Mouse (Mus musculus): ENCODE measurements around the gene Phf11d. TPM values are rescaled to one million over a fixed set of nuclear protein-coding genes. Genes with fewer than 3 reads are reported as not detected.
"Not testable (repeated sequence)": the region's sequence is repeated elsewhere in the genome, so short reads cannot be mapped to it uniquely, and the experiment has no call there.

Gene Phf11d
- total RNA-seq (2017), result 22.6 to 35.8 TPM (median 26.2 TPM) in 3 replicates

DNA sequence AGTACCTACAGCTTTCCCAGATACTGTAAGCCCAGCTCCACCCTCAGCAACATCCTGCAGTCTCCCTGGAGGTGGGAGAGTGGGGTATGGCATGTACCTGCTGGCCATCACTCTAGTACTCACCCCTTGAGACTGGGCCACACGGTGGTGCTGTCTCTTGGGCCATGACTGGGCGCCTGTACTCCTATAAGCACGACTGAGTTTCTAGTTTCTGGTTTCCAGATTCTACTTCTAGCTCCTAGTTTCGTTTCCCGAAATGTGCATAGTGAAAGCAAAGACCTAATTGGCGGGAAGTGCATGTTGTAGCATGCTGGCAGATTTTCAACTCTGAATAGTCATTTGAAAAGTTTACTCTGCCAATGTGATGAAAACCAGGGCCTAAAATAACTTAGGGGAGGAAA, at the start of gene Phf11d:
Gene Phf11d, minus strand, starts transcription at position 227 of the 401 bp plus-strand sequence.
- peak; percentile 85 for ATAC-seq (replicated peaks; ENCODE audit: insufficient number of reproducible peaks, low FRiP score, low TSS enrichment, poor library complexity, severe bottlenecking)

DNA sequence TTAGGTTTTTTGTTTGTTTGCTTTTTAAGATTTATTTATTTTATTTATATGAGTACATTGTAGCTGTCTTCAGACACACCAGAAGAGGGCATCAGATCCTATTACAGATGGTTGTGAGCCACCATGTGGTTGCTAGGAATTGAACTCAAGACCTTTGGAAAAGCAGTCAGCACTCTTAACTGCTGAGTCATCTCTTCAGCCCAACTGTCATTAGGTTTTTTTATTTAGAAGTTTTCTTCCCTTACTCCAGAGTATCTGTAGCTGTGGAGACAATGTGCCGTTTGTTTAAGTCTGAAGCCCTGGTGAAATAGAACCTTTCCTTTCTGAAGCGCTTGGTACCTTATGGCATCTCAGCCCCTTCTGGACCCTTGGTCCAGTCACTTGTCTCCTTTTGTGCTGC, 49.7 kb upstream of the Phf11d start:
- not testable (repeated sequence) for ATAC-seq (replicated peaks; ENCODE audit: insufficient number of reproducible peaks, low FRiP score, low TSS enrichment, poor library complexity, severe bottlenecking)

DNA sequence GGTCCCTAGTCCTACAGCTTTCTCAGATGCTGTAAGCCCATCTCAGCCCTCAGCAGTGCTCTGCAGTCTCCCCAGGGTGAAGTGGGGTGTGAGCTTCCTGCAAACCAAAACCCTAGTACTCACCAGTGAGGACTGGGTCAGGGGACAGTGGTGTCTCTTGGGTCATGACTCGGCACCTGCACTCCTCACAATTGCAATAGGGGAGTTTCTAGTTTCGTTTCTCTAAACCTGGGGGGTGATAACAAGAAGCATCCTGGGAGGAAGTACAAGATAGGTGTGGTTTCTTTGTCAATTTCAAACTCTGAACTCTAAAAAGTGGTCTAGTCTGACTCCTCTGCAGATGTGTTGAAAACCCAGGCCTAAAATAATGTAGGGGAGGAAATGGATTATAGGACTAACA, 31.7 kb upstream of the Phf11d start:
- peak; percentile 86 for ATAC-seq (replicated peaks; ENCODE audit: insufficient number of reproducible peaks, low FRiP score, low TSS enrichment, poor library complexity, severe bottlenecking)

DNA sequence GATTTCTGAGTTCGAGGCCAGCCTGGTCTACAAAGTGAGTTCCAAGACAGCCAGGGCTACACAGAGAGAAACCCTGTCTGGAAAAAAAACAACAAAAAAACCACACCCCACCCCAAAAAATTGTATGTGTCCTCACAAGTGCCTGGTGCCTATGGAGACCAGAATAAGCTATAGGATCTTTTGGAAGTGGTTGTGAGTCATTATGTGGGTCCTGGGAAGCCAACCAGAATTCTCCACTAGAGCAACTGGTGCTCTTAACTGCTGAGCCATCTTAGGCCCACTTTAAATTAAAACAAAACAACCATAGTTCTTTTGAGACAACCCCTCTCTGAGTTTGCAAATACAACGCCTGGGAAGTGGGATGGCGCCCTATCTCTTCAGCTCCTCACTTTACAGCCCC, 30.0 kb upstream of the Phf11d start, which contains the start of gene Phf11c:
Gene Phf11c, minus strand, starts transcription at position 101 of the 400 bp plus-strand sequence.
- ATAC-seq (replicated peaks; ENCODE audit: insufficient number of reproducible peaks, low FRiP score, low TSS enrichment, poor library complexity, severe bottlenecking), result no peak

DNA sequence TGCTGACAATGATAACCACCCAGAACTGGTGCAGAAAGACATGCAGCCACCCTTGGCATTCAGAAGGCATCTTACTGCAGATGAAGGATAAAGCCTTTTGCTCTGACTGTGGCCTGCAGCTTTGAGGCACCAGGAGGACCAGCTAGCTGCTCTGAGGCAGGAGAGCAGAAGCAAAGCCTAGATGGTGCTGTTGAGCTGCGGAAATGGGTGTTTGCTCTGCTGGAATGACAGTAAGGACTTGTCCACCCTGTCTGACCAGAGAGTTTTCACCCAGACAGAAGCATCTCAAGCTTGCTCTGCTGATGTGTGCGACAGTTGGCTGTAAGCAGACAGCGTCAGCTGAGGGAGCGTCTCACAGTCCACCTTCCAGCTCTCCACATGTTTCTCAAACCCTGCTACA, 24.9 kb upstream of the Phf11d start:
- peak; percentile 35; the same call in 1 of the 2 replicates for ATAC-seq (replicated peaks; ENCODE audit: insufficient number of reproducible peaks, low FRiP score, low TSS enrichment, poor library complexity, severe bottlenecking)

DNA sequence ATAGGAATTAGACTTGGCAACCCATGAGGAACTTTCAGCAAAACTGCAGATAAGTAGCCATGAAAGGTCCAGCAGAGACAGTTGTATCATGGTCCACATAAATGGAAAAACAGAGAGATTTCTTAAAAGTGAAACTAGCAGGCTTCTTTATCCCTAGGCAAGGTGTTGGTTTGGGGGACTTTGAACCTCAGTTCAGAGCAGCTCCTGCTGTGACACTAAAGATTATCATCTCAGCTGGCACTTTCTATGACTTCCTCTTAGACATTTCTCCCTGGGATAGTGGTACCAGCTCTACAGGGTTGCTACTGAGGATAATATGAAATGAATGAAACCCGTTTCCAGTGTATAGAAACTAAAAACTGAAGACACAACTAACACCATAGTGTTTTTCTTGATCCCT, 24.3 kb upstream of the Phf11d start:
- ATAC-seq (replicated peaks; ENCODE audit: insufficient number of reproducible peaks, low FRiP score, low TSS enrichment, poor library complexity, severe bottlenecking), result no peak

DNA sequence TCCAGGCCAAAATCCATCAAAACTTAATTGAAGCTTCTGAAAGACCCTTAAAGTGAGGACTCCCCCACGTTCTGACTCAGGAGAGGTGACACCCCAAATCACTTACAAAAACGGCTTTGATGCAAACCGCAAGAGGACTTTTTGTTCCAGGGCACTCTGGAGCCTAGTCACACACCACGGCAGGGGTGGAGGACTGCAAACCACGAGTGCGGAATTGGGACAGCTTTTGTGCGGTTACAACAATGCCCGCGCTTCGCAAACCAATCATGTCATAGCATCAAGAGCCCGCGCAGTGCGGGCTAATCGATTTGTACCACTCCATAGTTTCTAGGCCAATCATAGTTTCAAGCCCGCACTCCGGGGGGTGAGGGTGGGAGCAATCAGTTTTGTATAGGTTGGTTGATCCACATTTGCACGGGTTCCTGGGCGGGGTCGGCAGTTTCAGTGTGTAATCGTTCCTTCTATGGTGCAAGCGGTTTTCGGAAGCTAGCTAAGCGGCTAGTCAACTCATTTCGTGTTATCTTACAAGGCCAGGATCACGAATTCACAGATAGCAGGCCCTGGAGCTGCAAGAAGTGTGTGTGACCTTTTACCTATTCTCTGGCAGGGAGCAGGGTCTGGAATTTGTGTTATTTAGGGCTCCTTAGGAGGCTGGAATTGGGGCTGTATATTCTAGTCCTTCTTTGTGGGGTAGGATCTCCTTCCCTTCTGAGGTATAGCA, 5.2 kb upstream of the Phf11d start:
- no peak for ATAC-seq (replicated peaks; ENCODE audit: insufficient number of reproducible peaks, low FRiP score, low TSS enrichment, poor library complexity, severe bottlenecking)

DNA sequence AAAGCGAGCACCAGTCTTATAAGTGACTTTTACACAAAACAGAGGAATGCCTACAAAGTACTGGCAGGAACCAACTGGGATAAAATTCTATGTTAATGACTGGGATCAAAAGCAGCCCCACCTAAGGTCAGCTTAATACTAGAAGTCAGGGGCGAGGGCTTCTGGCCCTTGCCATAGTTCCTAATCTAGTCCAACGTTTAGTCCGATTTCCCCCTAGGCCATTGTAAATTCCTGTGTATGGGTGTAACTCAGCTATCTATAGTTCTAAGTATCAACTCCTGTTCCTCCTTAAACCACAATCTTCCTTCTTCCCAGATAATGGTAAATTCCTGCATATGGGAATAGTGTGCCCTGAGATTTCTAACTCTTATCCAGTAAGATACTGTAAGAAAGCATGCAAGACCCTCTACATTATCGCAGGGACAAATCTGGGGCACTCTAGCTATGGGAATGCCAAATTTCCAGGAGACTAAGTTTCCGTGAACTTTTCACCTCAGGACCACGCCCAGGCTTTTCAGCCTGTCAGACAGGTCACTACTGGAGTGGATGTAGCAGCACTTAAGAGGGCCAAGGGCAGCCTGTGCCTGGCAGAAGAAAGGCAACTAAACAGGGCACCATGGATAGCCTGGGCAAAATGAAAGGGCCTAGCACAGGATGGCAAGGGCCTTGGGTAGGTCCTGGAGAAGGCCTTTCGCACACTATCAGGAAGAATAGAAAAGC, 1.3 kb upstream of the Phf11d start:
- no peak for ATAC-seq (replicated peaks; ENCODE audit: insufficient number of reproducible peaks, low FRiP score, low TSS enrichment, poor library complexity, severe bottlenecking)

DNA sequence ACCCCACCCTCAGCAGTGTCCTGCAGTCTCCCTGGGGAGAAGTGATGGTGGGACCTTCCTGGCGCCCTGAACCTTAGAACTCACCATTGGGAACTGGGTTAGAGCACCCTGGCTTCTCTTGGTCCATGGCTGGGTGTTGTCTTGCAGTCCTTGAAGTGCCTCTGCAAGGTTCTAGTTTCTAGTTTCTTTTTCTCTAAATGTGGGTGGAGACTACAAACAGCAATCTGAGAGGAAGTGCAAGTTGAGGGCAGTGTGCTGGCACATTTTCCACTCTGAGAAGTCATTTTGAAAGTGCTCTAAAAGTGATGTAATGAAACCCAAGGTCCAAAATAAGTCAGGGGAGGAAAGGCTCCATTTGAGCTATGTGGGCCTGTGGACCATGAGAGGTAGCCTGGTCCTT, 24.1 kb downstream of the Phf11d start, which contains the start of gene Phf11b:
Gene Phf11b, minus strand, starts transcription at position 163 of the 400 bp plus-strand sequence.
- ATAC-seq (replicated peaks; ENCODE audit: insufficient number of reproducible peaks, low FRiP score, low TSS enrichment, poor library complexity, severe bottlenecking), result peak; percentile 92

DNA sequence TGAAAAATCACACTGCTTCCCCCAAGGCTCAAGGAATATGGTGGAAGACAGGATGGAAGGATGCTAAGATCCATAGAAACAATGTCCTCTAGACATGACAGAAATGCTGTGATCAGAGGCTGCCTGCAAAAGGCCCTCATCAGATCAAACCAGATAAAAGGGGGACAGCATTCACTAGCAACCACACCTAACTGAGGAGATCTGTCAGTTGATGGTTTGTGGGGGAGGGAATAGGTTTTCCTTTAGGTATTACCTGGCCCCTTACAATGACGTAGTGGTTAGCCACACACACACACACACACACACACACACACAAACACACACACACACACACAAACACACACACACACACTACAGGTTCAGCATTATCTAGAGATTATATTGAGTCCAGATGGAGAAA, 25.7 kb downstream of the Phf11d start:
- ATAC-seq (replicated peaks; ENCODE audit: insufficient number of reproducible peaks, low FRiP score, low TSS enrichment, poor library complexity, severe bottlenecking), result no peak

DNA sequence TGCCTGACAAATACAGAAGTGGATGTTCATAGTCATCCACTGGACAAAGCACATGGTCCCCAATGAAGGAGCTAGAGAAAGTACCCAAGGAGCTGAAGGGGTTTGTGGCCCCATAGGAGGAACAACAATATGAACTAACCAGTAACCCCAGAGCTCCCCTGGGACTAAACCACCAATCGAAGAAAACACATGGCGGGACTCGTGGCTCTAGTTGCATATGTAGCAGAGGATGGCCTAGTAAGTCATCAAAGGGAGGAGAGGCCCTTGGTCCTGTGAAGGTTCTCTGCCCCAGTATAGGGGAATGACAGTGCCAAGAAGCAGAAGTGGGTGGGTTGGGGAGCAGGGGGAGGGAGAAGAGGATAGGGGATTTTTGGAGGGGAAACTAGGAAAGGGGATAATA, 29.2 kb downstream of the Phf11d start:
- ATAC-seq (replicated peaks; ENCODE audit: insufficient number of reproducible peaks, low FRiP score, low TSS enrichment, poor library complexity, severe bottlenecking), result not testable (repeated sequence)

DNA sequence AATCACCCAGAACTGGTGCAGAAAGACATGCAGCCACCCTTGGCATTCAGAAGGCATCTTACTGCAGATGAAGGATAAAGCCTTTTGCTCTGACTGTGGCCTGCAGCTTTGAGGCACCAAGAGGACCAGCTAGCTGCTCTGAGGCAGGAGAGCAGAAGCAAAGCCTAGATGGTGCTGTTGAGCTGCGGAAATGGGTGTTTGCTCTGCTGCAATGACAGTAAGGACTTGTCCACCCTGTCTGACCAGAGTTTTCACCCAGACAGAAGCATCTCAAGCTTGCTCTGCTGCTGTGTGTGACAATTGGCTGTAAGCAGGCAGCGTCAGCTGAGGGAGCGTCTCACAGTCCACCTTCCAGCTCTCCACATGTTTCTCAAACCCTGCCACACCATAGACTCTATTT, 34.8 kb downstream of the Phf11d start:
- ATAC-seq (replicated peaks; ENCODE audit: insufficient number of reproducible peaks, low FRiP score, low TSS enrichment, poor library complexity, severe bottlenecking), result not testable (repeated sequence)

DNA sequence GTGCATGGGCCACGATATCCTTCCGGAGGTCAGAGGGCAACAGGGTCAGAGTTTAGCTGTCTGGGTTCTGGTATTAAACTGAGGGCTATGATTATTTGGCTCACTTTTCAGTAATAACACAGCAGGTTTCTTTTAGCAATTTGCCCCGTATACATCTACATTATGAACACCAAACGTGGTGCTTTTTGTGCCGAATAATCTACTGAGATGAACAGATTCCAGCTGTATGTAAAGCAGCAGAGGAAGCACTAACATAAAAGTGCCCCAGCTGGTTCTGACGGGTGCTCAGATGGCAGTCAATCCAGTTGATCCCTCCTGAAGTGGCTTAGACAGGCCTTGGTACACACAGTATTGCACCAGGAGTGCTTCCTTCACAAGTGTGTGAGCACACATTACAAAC, 45.3 kb downstream of the Phf11d start:
- not testable (repeated sequence) for ATAC-seq (replicated peaks; ENCODE audit: insufficient number of reproducible peaks, low FRiP score, low TSS enrichment, poor library complexity, severe bottlenecking)

DNA sequence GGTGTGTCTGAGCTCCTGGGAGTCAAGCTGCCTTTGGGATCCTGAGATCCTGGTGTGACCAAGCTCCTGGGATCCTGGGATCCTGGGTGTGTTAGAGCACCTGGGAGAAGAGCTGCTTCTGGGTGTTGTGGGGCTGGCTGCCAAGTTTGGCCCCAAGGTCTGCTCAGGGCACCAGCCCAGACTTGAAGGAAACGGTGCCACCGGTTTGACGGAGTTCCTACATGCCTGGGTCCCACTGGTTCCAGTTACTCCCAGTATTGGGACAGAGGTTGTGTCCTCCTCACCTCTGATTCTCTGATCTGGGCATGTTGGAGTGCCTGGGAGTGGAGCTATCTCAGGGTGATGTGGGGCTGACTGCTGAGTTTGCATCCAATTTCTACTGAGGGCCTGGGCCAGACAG, 46.2 kb downstream of the Phf11d start:
- ATAC-seq (replicated peaks; ENCODE audit: insufficient number of reproducible peaks, low FRiP score, low TSS enrichment, poor library complexity, severe bottlenecking), result not testable (repeated sequence)

Other genes starting within 250 kb of the Phf11d start
- not detected in 3 replicates for gene 1700129C05Rik, start 222.6 kb downstream of the Phf11d start, total RNA-seq (2017)
- gene Gm5142, start 186.7 kb downstream of the Phf11d start, total RNA-seq (2017), result not detected in 3 replicates
- gene Rcbtb1, start 164.3 kb downstream of the Phf11d start, total RNA-seq (2017), result 19.5 to 35.3 TPM (median 34.1 TPM) in 3 replicates
- gene Gm6904, start 105.3 kb downstream of the Phf11d start, total RNA-seq (2017), result 2.9 to 8.8 TPM (median 3.2 TPM) in 3 replicates
- 27.5 to 39.3 TPM (median 31.4 TPM) in 3 replicates for gene Phf11a, start 67.9 kb downstream of the Phf11d start, total RNA-seq (2017)
- gene Phf11b, start 24.1 kb downstream of the Phf11d start, total RNA-seq (2017), result 104 to 128 TPM (median 110 TPM) in 3 replicates
- 2.9 to 6.6 TPM (median 6.6 TPM) in 3 replicates for gene Phf11c, start 29.9 kb upstream of the Phf11d start, total RNA-seq (2017)
- gene Setdb2, start 75.4 kb upstream of the Phf11d start, total RNA-seq (2017), result 42.6 to 56.7 TPM (median 54.3 TPM) in 3 replicates
- 13.2 to 39.5 TPM (median 26.0 TPM) in 3 replicates for gene Cab39l, start 75.5 kb upstream of the Phf11d start, total RNA-seq (2017)
- 23.8 to 26.5 TPM (median 25.9 TPM) in 3 replicates for gene Cdadc1, start 232.5 kb upstream of the Phf11d start, total RNA-seq (2017)